Mouse (Mus musculus): Measurements from ENCODE around the gene Eftud2. TPM values are rescaled to one million over a fixed set of nuclear protein-coding genes. Genes with fewer than 3 reads are reported as not detected.
A peak's percentile ranks its signal among the peaks of the same experiment; 100 is the strongest.

Gene Eftud2
- polyA plus RNA-seq (2011; ENCODE audit: insufficient read depth, insufficient read length, low read depth, missing spikeins), result 152 and 195 TPM in 2 replicates

DNA sequence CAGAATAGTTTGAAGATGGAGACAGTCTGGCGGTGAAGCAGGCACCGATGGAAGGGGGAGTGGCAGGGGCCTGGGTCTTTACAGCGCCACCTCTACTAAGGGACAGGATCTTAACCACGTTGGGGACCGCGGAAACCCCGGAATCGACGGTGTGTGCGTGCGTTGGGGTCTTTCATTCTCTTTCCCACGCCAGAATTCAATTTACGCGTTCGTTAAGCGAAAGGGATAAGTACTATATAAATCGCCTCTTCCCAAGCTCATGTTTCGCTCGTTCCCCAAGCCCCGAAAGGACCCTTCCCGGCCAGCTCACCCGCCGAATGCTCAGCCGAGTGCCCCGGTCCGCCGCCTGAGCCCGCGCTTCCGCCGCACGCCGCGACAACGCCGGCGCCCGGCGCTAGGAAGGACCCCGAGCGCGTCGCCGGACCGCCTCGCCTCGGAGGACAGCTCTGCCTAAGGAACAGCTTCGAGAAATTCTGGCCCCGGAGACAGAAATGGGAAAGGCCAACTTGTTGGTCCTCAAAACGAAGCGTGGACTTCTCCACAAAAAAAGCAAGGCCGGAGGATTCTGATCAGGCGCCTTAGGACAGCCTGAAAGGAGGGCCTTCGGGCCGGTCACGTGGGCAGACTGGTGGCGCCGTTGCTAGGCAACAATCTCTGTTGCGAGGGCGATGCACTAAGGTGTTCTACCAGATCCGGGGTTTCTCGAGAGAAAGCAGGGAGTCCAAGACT is at the start of gene Eftud2, which contains the start of gene Ccdc103:
TSS of gene Eftud2 (minus strand) at position 401 of the 729 bp plus-strand sequence.
TSS of gene Ccdc103 (plus strand) at position 620 of the 729 bp plus-strand sequence.
- Histone ChIP-seq H3K4me3 (ENCODE audit: low read depth, low read length) (peak within 1 kb of the TSS; percentile 99), H3K9me3 (replicated peaks; ENCODE audit: control insufficient read depth, insufficient read depth, low read length, poor library complexity, severe bottlenecking) (no peaks in the 10 kb centered on the region), H3K9ac (ENCODE audit: low read depth, poor library complexity, severe bottlenecking) (peak within 1 kb of the TSS; percentile 92), H3K36me3 (ENCODE audit: control insufficient read depth, insufficient read depth, low read length, poor library complexity, severe bottlenecking) (peaks cover 19% of the 10 kb centered on the region), H3K27me3 (ENCODE audit: control insufficient read depth, insufficient read depth, low read length, poor library complexity, severe bottlenecking) (no peaks in the 10 kb centered on the region), H3K27ac (ENCODE audit: insufficient read depth, low read length) (peak within 1 kb of the TSS; percentile 63), H3K4me1 (ENCODE audit: control insufficient read depth, insufficient read depth, low read length) (no peaks in the 10 kb centered on the region)
- peak; percentile 72 for TF ChIP-seq POLR2A (IDR thresholded peaks at IDR 0.05; ENCODE audit: insufficient read depth, low read length)
- no peak for TF ChIP-seq EP300 (IDR thresholded peaks at IDR 0.05; ENCODE audit: insufficient read depth, low read depth, low read length)
- TF ChIP-seq CTCF (IDR thresholded peaks at IDR 0.05; ENCODE audit: low read depth, low read length), result no peak

DNA sequence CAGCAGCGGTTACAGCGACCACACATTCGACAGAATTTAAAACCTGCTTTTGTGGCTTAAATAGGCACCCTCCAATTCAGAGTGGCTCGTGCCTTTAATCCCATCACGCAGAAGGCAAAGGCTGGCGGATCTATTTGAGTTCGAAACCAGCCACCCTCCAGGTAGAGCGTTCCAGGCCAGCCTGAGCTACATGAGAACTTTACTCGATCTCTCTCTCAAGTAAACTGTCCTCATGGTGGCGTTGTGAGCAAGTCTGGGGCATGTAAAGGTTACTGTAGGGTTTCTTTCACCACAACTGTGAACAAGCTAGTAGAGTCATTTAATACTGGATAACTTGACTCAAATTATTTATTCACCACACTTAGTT is 44.5 kb upstream of the Eftud2 start:
- Histone ChIP-seq H3K27me3 (ENCODE audit: control insufficient read depth, insufficient read depth, low read length, poor library complexity, severe bottlenecking) (no peaks in the 10 kb centered on the region), H3K36me3 (ENCODE audit: control insufficient read depth, insufficient read depth, low read length, poor library complexity, severe bottlenecking) (peaks cover 24% of the 10 kb centered on the region), H3K9ac (ENCODE audit: low read depth, poor library complexity, severe bottlenecking) (peak overlapping the region; percentile 90), H3K9me3 (replicated peaks; ENCODE audit: control insufficient read depth, insufficient read depth, low read length, poor library complexity, severe bottlenecking) (no peaks in the 10 kb centered on the region), H3K4me1 (ENCODE audit: control insufficient read depth, insufficient read depth, low read length) (no peaks in the 10 kb centered on the region), H3K4me3 (ENCODE audit: low read depth, low read length) (peak overlapping the region; percentile 94), H3K27ac (ENCODE audit: insufficient read depth, low read length) (peak overlapping the region; percentile 100)
- peak; percentile 34 for TF ChIP-seq CTCF (IDR thresholded peaks at IDR 0.05; ENCODE audit: low read depth, low read length)
- TF ChIP-seq EP300 (IDR thresholded peaks at IDR 0.05; ENCODE audit: insufficient read depth, low read depth, low read length), result no peak

DNA sequence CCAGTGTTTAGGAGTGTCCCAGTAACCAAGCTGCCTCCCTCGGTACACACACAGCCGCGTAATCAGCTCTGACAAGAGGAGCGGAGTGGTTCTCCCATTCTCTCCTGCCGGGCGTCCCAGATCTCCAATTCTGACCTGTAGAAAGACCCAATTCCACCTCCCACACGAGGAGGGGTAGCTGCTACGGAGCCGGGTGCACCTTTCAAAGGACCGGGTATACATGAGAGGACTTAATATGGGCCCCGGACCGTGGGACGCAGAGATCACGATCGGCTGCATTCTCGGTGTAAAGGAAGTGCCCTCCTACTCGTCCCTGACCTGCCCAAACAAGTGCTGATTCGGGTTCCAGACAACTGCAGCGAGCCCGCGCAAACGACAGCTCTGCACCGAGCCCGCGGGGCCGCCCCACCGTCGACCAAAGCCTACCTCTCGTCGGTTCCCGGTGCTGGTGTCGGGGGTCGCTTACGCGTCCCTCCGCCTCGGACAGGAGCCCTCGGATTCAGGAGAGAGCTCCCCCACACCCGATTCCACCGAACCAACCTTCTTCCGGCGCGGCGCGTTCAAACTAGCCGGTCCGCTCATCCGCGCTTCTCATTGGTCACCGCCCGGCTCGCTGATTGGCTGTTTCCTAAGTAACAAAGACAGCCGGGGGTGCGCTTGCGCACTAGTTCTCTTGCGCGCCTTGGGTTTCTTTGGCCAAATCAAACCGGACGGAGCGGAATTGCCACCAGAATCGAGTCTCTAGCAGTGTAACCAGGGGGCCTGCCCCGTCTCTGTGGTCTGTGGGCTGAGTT is 44.0 kb upstream of the Eftud2 start, which contains the start of gene Kif18b:
TSS of gene Kif18b (minus strand) at position 568 of the 794 bp plus-strand sequence.
- H3K27ac ChIP-seq (ENCODE audit: insufficient read depth, low read length), result peak within 1 kb of the TSS; percentile 100
- peak within 1 kb of the TSS; percentile 94 for H3K4me3 ChIP-seq (ENCODE audit: low read depth, low read length)
- H3K4me1 ChIP-seq (ENCODE audit: control insufficient read depth, insufficient read depth, low read length), result no peaks in the 10 kb centered on the region
- TF ChIP-seq POLR2A (IDR thresholded peaks at IDR 0.05; ENCODE audit: insufficient read depth, low read length), result peak; percentile 49
- TF ChIP-seq EP300 (IDR thresholded peaks at IDR 0.05; ENCODE audit: insufficient read depth, low read depth, low read length), result no peak
- no peaks in the 10 kb centered on the region for H3K27me3 ChIP-seq (ENCODE audit: control insufficient read depth, insufficient read depth, low read length, poor library complexity, severe bottlenecking)
- peaks cover 26% of the 10 kb centered on the region for H3K36me3 ChIP-seq (ENCODE audit: control insufficient read depth, insufficient read depth, low read length, poor library complexity, severe bottlenecking)
- peak within 1 kb of the TSS; percentile 90 for H3K9ac ChIP-seq (ENCODE audit: low read depth, poor library complexity, severe bottlenecking)
- H3K9me3 ChIP-seq (replicated peaks; ENCODE audit: control insufficient read depth, insufficient read depth, low read length, poor library complexity, severe bottlenecking), result no peaks in the 10 kb centered on the region

DNA sequence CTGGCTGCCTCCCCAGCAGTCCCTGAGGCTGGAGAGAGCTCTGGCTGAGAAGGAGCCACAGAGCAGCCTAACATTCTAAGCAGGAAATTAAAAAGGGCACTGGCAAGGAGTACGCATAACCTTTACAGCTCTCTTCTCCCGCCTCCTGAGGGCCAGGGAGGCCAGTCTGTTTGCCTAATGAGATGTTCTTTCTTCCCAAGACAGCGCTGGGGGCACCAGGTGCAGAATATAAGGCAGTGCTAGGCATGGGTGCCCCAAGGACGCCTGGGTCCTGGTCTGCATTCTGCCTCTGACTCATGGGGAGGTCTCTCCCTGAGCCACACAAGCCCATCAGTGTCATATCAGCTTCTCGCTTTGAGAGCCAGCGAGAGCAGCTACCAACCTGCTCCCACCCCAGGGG is 40.7 kb upstream of the Eftud2 start:
- H3K9me3 ChIP-seq (replicated peaks; ENCODE audit: control insufficient read depth, insufficient read depth, low read length, poor library complexity, severe bottlenecking), result no peaks in the 10 kb centered on the region
- TF ChIP-seq EP300 (IDR thresholded peaks at IDR 0.05; ENCODE audit: insufficient read depth, low read depth, low read length) (no peak), POLR2A (IDR thresholded peaks at IDR 0.05; ENCODE audit: insufficient read depth, low read length) (no peak), CTCF (IDR thresholded peaks at IDR 0.05; ENCODE audit: low read depth, low read length) (no peak)
- H3K36me3 ChIP-seq (ENCODE audit: control insufficient read depth, insufficient read depth, low read length, poor library complexity, severe bottlenecking), result peaks cover 29% of the 10 kb centered on the region
- H3K27me3 ChIP-seq (ENCODE audit: control insufficient read depth, insufficient read depth, low read length, poor library complexity, severe bottlenecking), result no peaks in the 10 kb centered on the region
- H3K9ac ChIP-seq (ENCODE audit: low read depth, poor library complexity, severe bottlenecking), result no peak overlapping the region
- no peak overlapping the region for H3K27ac ChIP-seq (ENCODE audit: insufficient read depth, low read length)
- H3K4me3 ChIP-seq (ENCODE audit: low read depth, low read length), result no peak overlapping the region
- H3K4me1 ChIP-seq (ENCODE audit: control insufficient read depth, insufficient read depth, low read length), result peaks cover 1% of the 10 kb centered on the region

DNA sequence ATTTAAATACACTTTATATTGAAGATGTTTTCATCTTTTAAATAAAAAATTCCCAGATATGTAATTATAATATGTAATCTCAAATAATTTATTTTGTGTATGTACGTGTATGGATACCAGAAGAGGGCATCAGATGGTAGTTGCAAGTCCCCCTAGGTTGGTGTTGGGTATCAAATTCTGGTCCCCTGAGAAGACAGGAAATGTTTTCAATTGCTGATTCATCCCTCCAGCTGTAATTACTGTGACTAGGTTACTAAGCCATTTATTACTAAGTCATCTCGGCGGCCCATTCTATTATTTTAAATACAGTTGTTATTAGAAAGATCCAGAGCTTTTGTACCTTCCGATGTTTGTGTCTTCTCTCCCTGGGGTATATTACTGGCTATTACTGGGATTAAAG is 37.3 kb upstream of the Eftud2 start:
- no peak overlapping the region for H3K4me3 ChIP-seq (ENCODE audit: low read depth, low read length)
- no peak for TF ChIP-seq CTCF (IDR thresholded peaks at IDR 0.05; ENCODE audit: low read depth, low read length)
- no peak for TF ChIP-seq EP300 (IDR thresholded peaks at IDR 0.05; ENCODE audit: insufficient read depth, low read depth, low read length)
- TF ChIP-seq POLR2A (IDR thresholded peaks at IDR 0.05; ENCODE audit: insufficient read depth, low read length), result no peak
- peaks cover 60% of the 10 kb centered on the region for H3K36me3 ChIP-seq (ENCODE audit: control insufficient read depth, insufficient read depth, low read length, poor library complexity, severe bottlenecking)
- H3K9ac ChIP-seq (ENCODE audit: low read depth, poor library complexity, severe bottlenecking), result no peak overlapping the region
- no peak overlapping the region for H3K27ac ChIP-seq (ENCODE audit: insufficient read depth, low read length)
- H3K9me3 ChIP-seq (replicated peaks; ENCODE audit: control insufficient read depth, insufficient read depth, low read length, poor library complexity, severe bottlenecking), result no peaks in the 10 kb centered on the region
- H3K4me1 ChIP-seq (ENCODE audit: control insufficient read depth, insufficient read depth, low read length), result peaks cover 1% of the 10 kb centered on the region
- H3K27me3 ChIP-seq (ENCODE audit: control insufficient read depth, insufficient read depth, low read length, poor library complexity, severe bottlenecking), result no peaks in the 10 kb centered on the region
